Mouse (Mus musculus): ENCODE results near the gene Krt25.

Gene Krt25

DNA sequence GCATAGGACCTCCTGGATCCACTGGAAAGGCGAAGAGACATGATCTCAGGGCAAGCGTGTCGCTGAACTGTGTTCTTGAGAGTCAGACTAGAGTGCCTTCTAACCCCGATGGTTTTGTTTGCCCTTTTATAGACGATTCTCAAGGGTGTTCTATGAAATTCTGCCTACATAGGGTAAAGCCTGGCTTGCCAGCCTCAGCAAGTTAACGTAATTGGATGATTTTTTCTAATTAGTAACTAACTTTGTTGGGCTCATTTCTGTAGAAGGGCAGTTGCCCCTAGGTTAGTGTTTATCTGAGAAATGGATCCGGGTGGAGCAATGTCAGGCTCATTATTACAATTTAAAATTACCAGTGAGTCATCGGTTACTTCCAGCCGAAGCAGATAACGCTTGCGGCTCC lies at the start of gene Krt25:
Gene Krt25, minus strand, starts transcription at position 101 of the 400 bp plus-strand sequence.
- in situ Hi-C loops (cut with MboI, MseI) = no loop called here

DNA sequence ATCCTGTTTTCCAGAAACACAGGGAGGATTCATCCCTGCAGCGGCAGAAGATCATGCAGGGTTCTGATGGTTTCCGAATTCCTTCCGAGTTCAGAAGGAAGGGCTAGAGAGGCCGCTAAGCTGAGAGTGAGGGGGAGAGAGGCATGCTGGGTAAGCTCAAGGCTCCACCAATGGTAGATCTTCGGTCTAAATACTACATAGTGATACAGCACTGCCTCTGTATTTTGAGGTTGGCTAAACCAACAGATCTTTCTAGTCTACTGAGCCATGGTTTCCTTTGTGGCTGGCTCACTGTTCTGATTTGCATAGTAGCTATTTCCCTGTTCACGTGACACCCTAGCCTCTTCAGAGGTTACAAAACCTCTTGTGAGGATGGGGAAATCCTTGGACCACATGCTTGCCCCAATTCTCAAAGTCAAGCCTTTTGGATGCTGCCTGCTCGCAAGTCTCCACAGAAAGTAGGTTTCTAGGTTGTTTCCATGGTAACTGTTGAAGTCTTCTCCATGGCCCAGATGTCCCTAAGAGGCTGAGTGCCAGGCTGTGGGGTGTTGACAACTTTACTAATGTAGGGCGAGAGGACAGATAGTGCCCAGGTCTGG lies 47.2 kb upstream of the Krt25 start:
- in situ Hi-C loops (cut with MboI, MseI) = no loop called here

DNA sequence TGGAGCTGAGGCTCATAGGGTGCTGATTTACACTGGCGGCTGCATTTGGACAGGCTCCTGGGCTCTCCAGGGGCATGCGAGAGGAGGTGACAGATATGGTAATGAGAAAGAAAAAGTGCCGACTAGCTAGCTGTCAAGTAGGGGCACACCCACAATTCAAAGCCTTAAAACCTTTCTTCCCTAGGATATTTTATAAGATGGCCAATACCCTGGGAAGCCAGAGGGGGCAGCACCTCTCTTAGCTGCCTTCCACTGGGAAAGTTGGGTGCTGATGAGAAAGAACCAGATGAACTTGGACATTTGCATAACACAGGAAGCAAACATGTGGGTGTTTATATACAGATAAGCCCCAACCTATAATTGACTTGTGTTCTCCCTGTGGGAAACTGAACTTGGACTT lies 46.5 kb upstream of the Krt25 start:
- in situ Hi-C loops (cut with MboI, MseI) = no loop called here

DNA sequence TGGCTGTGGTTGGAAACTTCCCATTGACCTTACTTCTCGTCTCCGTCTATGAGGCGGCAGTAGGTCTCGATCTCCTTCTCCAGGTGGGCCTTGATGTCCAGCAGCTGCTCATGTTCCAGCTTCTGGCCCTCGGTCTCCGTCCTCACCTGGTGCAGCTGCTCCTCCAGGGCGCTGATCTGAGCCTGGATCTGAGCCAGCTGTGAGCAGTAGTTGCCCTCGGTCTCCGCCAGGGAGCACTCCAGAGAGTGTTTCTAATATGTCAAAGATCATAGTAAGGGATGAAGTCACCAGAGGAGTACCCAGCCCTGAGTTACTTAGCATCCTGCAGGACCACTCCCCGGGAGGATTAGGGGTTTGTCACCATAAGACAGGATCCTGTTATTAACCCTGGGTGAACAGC lies 44.0 kb upstream of the Krt25 start:
- in situ Hi-C loops (cut with MboI, MseI) = no loop called here

DNA sequence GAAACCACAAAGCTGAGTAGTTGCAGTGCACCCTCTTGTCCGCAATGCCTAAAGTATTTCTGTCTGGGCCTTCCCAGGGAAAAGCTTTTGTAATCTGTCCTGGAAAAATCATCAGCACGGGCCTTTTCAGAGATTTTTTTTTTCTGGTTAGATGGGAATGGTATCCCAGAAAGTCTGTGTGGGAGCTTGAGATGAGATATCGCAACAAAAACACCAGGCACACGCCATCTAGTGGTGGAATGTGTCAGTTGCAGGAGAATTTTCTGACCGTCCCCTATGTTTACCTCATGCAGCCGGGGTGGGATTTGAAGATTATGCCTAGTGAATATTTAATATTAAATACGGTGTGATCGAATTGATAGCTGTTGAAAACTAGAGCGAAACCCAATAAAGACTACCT lies 41.7 kb upstream of the Krt25 start:
- in situ Hi-C loops (cut with MboI, MseI) = no loop called here

DNA sequence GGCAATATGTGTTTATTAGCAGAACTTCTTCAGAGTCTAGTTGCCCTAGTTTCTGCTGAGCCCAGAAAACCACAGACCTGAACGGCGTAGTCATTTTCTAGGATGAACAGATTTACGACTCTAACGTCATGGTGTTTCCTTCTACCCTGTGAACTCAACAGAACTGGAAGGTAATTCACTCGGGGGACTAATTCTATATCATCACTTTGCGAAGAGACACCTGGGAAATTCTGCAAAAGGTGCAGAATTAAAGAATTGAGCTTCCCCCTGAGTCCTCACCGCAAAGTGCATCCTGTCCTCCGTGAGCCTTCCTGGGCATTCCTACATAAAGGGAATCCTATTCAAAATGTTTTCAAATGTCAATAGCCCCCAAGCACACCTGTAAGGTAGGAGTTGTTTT lies 38.7 kb upstream of the Krt25 start:
- in situ Hi-C loops (cut with MboI, MseI) = no loop called here

DNA sequence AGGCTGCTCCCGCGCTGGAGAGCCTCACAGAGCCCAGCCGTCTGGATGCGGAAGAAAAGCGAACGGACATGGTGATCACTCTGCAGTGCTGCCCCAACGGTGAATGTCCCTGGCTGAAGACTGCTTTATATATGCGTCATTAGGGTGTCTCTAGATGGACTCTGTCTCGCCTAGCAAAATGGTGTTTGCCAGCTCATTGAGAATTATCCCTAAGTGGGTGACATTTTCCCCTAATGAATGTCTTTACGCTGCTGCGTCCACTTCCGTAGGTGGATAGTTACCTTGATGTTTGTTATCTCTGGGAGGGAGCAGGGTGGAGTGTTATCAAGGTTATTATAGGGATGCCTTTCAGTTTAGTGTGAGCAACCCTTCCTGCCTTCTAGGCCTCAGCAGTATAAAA lies 28.3 kb upstream of the Krt25 start, which contains the start of gene Krt27:
Gene Krt27, minus strand, starts transcription at position 101 of the 400 bp plus-strand sequence.
- in situ Hi-C loops (cut with MboI, MseI) = no loop called here

DNA sequence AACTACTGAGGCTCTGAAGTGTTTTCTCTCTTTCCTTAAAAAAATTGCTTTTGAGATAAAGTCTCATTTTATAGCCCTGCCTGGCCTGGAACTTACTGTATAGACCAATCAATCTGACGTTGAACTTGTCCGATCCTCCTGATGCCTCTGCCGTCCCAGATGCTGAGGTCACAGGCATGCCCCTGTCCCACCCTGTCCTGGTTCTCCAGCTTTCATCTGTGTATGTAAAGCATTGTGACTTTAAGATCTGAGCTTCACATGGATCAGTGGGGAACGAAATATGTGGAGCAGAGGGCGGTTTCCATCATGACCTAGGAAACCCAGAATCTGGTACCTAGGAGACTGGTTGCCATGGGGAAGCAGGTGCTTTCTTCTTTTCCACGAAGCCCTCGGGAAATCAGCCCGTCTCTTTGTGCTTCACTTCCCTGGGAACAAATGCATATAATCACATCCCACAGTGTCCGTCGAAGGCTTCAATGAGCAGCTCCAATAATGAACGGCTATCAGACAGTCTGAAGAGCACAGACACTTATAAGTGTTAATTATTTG lies 16.6 kb upstream of the Krt25 start:
- in situ Hi-C loops (cut with MboI, MseI) = no loop called here

DNA sequence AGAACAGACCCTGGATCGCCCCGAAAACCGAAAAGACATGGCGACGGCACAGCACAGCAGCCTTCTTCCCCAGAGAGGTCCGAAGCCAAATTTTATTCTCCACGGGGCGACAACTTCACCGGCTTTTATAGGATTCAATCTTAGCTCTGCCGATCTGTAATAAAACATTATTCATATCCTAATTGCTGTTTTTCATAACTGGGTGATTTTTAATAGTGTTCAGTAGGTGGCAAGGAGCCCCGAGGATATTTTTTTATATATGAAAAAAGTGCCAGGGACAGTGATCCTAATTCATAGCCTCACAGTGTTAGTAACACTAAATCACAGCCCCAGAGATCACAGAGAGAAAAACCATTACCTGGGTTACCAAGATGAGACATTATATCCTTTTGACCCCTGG lies 15.1 kb upstream of the Krt25 start, which contains the start of gene Krt26:
Gene Krt26, minus strand, starts transcription at position 101 of the 400 bp plus-strand sequence.
- in situ Hi-C loops (cut with MboI, MseI) = no loop called here

DNA sequence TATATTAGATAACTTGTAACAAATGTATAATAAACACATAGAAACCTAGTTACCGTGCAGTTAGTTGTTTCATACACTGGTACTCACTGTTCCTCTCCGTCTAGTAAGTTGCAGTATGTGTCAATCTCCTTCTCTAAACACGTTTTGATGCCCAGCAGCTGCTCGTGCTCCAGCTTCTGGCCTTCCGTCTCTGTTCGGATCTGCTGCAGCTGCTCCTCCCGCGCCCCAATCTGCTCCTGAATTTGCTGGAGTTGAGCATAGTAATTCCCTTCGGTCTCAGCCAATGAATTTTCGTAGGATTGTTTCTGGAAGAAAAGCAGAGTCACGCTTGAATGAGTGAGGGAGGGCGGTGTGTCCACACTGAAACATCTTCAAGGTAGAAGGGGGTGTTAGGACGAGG lies 10.7 kb upstream of the Krt25 start:
- in situ Hi-C loops (cut with MboI, MseI) = no loop called here

DNA sequence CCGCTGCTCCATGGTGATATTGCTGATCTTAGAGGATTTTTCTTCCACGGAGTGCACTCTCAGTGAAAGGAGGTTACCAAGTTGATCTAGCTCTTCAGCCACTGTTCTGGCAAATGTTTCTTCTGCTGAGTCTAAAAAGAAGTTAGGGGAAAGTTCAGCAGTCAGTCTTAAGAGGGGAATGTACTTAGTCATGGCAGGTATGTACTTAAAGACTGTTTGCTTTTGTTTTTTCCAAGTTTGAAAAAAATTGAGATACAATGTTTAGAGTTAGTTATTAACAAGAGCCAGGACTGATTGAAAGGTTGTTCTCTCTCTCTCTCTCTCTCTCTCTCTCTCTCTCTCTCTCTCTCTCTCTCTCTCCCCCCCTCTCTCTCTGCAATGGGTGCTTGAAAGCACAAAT lies 6.9 kb upstream of the Krt25 start:
- in situ Hi-C loops (cut with MboI, MseI) = no loop called here

DNA sequence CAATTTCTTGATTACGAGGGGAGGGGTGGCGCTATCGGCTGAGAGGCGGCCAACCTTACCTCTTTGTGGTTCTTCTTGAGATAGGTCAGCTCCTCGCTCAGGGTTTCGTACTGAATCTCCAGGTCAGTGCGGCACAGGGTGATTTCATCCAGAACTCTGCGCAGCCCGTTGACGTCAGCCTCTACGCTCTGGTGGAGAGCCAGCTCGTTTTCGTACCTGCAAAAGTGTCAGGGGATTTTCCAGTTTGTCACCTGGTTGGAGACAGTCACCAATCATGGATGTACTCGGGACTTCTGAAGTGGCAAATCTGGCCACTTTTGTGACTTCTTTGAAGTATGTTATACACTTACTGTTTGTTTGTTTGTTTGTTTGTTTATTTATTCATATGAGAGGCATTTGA lies 1.7 kb downstream of the Krt25 start:
- in situ Hi-C loops (cut with MboI, MseI) = no loop called here

DNA sequence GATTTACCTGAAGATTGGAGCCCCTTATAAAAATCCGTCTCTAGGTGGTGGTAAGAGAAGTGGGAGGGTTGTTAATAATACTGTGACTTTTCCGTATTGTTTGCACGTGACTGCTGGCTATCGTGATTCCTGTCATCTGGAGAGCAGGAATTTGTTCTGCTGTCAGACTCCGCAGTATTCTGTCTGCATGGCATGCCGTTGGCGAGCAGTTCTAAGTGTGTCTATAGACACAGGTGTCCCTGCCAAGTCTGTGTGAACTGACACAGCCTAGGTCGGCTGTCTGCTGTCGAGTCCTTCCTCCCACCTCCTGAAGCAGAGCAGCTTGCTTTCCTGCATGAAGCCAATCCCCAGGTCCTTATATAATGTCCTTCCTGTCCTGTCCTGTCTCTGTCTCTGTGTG lies 3.6 kb downstream of the Krt25 start:
- in situ Hi-C loops (cut with MboI, MseI) = no loop called here

DNA sequence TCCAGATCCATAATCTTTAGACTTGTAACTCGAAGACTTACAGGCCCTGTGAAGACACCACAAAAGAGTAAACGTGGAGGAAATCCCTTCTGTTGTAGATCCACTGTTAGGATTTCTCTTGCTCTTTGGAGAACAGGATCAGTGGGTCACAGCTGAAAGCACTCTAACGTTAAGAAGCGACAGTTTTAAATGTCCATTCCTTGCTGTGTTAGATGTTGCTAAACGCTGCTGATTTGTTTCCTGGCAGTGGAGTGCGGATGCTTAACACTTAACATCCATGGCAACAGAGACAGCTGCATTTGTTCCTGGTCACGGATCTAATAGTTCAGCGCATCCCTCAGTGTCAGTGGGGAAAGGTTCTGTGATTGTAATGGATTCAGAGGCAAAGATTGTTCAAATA lies 6.2 kb downstream of the Krt25 start:
- in situ Hi-C loops (cut with MboI, MseI) = no loop called here

DNA sequence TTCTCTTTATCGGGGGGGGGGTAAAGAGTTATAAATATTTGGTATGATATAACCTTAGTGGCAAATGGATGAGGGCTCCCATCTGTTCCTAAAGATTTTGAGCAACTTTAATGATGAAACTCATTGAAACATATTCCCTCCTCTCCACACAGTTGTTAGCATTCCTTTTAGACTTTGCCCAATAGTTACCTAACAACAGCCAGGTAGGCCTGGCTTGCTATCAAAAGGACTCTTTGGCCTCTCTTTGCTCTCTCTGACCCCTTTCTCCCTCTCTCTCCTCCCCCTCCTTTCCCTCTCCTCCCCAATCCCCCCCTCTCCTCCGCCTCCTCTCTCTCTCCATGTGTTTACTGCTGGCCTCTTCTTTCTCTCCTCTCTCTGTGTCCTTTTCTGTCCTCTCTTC lies 8.2 kb downstream of the Krt25 start:
- in situ Hi-C loops (cut with MboI, MseI) = no loop called here

DNA sequence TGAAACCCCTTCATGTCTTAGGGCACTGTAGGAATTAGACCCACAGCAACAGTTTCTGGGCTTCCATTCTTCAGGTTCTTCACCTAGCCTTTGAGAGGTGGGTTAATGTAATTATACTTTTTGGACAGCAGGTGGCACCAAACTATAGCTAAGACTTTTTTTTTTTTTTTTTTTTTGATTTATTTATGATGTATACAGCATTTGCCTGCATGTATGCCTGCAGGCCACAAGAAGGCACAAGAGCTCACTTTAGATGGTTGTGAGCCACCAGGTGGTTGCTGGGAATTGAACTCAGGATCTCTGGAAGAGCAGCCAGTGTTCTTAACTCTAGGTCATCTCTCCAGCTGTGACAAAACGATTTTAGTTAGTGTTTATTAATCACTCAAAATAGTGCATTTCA lies 11.9 kb downstream of the Krt25 start:
- in situ Hi-C loops (cut with MboI, MseI) = no loop called here

DNA sequence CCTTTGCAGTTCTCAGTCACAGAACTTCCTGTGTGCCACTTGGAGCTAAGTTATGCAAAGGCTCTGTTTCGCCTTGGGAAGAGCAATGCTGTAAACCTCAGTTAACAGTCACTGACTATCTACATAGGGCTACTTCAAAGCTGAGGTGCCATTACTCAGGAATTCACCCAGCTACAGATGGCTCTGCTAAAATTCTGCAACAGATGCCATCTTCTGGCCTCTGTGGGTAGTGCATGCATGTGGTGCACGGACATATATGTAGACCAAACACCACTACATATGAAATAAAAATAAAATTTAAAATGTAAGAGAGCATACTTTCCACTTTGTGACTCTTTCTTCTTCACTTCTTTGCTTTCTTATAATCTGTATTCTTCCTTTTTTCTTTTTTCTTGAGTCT lies 15.2 kb downstream of the Krt25 start:
- in situ Hi-C loops (cut with MboI, MseI) = no loop called here

DNA sequence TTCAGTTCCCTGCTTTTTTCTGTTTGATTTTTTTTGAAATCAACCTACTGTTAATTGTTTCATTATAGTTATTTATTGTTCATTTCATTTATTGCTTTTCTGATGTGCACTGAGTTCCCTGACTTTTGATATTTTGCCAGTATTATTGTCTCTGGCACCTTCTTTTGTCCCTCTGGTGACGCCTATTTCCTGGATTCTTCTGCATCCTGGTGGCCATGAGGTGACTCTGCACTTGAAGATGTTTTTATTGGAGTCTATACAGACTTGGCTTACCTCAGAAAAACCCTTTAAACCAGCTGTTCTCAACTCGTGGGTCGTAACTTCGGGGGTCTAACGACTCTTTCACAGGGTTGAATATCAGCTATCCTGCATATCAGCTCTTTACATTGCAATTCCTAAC lies 27.7 kb downstream of the Krt25 start:
- in situ Hi-C loops (cut with MboI, MseI) = no loop called here

DNA sequence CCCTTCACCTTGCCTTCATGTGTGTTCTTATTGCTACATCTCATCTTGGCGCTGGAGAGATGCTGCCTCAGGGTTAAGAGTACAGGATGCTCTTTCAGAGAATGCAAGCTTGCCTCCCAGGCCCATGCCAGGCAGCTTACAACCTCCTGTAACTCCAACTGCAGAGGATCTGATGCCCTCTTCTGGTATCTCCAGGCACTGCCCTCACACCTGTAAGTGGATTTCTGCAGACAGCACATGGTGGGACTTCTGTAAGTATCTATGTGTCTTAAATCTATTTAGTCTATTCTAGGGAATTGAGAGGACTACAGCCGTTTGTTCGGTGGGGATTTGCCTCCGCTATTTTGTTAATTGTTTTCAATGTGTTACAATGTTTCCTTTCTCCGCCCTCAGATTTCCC lies 29.9 kb downstream of the Krt25 start:
- in situ Hi-C loops (cut with MboI, MseI) = loop anchor here (5.0 kb wide), 2 partner anchors 46 to 96 kb away; no protein-coding TSS in a partner anchor

DNA sequence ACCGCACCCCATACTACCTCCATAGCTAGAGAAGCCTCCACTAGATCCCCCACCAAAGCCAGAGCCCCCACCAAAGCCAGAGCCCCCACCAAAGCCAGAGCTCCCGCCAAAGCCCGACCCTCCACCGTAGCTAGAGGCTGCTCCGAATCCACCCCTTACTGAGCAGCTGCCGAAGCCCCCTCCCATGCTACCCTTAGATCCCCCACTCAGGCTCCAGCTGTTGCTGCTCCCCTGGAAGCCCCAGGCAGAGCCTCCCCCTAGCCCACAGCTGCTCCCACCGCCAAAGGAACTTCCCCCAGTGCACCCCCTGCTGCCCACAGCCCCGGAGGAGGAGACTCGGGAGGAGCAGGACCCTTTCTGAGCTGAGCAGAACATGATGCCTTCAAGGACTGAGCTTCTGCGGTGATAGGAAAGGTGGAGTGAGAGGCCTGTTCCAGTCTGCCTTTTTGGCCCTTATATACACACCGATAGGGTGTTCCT lies 37.9 kb downstream of the Krt25 start, which contains the start of gene Krt24:
Gene Krt24, minus strand, starts transcription at position 430 of the 480 bp plus-strand sequence.
- in situ Hi-C loops (cut with MboI, MseI) = no loop called here

DNA sequence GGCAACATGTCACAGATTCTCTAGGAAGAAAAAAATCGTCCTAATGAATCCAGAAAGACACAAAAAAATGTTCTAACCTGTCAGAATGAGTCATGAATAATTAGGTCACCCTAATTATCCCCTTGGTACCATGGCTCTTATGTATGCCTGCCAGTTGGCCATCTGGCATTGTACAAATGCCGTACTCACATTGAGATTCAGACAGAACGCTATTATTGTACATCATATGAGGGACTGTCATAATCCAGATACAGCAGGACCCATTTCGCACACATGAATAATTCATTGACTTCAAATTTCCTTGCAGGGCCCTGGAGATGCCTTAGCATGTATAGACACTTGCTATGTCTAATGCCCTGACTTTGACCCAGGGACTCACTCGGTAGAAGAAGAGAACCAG lies 38.7 kb downstream of the Krt25 start:
- in situ Hi-C loops (cut with MboI, MseI) = no loop called here

DNA sequence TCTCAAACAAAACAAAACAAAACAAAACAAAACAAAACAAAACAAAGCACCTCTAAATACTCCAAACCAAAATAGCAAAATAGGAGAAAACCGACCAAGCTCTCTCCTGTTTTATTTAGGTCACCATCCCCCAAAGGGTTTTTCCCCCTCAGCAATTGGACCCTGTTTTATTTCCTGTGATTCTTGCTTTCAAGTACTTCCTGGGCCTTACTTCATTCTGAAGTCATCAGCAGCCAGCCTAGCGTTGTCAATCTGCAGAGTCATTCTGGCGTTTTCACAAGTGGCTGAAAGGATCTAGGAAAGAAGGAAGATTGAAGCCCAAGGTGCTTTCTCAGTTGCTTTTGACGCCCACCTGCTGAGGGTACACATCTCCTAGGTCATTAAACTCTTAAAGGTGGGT lies 39.4 kb downstream of the Krt25 start:
- in situ Hi-C loops (cut with MboI, MseI) = no loop called here

DNA sequence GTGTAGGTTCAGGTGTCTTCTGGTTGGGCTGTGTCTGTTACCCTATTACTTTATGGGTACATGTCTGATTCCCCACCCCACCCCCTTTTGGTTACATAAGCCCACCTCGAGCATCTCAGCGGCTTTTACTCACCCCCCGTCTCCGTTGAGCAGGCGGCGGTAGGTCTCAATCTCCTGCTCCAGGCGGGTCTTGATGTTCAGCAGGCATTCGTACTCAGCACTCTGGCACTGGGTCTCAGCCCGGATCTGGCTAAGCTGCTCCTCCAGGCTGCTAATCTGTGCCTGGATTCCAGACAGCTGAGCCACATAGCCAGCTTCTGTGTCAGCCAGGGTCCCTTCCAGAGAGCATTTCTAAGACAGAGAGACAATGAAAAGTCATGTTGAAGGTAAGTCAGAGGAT lies 41.6 kb downstream of the Krt25 start:
- in situ Hi-C loops (cut with MboI, MseI) = no loop called here

DNA sequence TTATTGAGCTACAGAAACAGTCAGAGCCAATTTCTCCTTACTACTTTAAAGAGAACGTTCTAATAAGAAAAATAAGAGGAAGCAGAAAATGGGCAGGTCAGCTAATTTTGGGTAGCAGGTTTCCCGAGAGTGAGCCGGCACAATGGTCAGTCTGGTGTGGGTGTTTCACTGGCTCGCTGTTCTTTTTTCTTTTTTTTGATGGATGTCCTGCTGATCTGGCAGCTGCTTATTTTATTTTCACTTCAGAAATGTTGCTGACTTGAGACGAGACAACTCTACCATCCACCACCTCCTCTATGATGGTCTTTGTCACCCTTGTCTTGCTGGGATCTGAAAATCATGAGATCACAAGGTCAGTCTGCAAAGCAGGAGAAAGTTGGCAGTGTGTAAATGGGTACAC lies 42.8 kb downstream of the Krt25 start:
- in situ Hi-C loops (cut with MboI, MseI) = no loop called here
